Comparison of ENCODE assay signal across 9 mouse cellular contexts in genomic region chr8:13688461-13688860, GRCm38 (mm10). TPM values are rescaled to one million over a fixed set of nuclear protein-coding genes. Genes with fewer than 3 reads are reported as not detected.
DNase-seq lines count a peak whose midpoint lies in the region; ATAC-seq and TF ChIP-seq lines count a peak whose summit lies in the region.
"Had no signal": no experiment of that assay in that cellular context is flagged by ENCODE, and none has a peak within 500 bp of the region (broad histone marks: within the 10 kb centered on the region; RNA-seq: fewer than 3 reads in every experiment).

No protein-coding gene starts in this region.

- no peak for TF ChIP-seq POLR2A in heart, adult 2 months (IDR thresholded peaks at IDR 0.05; ENCODE audit: insufficient read depth, low read depth, low read length)

- H3K4me3 ChIP-seq in heart, adult 2 months = no peak overlapping the region
- H3K4me3 ChIP-seq in lung, embryonic 15.5 days = no peak overlapping the region
- H3K4me3 ChIP-seq: left cerebral cortex, adult 2 months had no signal

- DNase-seq in kidney, adult 11 months = peak; percentile 23
- no peak for DNase-seq in kidney, adult 9 months
- peak; percentile 74 for DNase-seq in adipocyte (ENCODE audit: low spot score)
- DNase-seq in heart, adult 2 months = peak; percentile 69 to 78
- no peak for DNase-seq in right cerebral cortex, adult 2 months (ENCODE audit: low spot score in 2 of 2)
- no peak for DNase-seq in thymus, postnatal 4 days

- peak; percentile 53; the same call in 1 of the 2 replicates for ATAC-seq in lung, embryonic 15.5 days (ENCODE audit: borderline replicate concordance, extremely low read depth, low FRiP score, low TSS enrichment)

- TF ChIP-seq EP300 in heart, adult 2 months (IDR thresholded peaks at IDR 0.05; ENCODE audit: insufficient read depth, low read depth, low read length) = 0 out of 2 replicates have a peak, but pooled peaks have one; percentile 29

- H3K36me3 ChIP-seq in heart, adult 2 months (ENCODE audit: control insufficient read depth, insufficient read depth, low read length) = no peaks in the 10 kb centered on the region
- H3K36me3 ChIP-seq in lung, embryonic 15.5 days = no peaks in the 10 kb centered on the region

- no peaks in the 10 kb centered on the region for H3K27me3 ChIP-seq in heart, adult 2 months (ENCODE audit: control insufficient read depth, insufficient read depth, low read length)
- no peaks in the 10 kb centered on the region for H3K27me3 ChIP-seq in lung, embryonic 15.5 days

- no peak overlapping the region for H3K27ac ChIP-seq in heart, adult 2 months
- H3K27ac ChIP-seq in lung, embryonic 15.5 days = peak overlapping the region; percentile 73
- H3K27ac ChIP-seq: left cerebral cortex, adult 2 months had no signal

- H3K4me1 ChIP-seq in heart, adult 2 months (ENCODE audit: control insufficient read depth, insufficient read depth, low read length) = peaks cover 2% of the 10 kb centered on the region
- H3K4me1 ChIP-seq in lung, embryonic 15.5 days = peaks cover 12% of the 10 kb centered on the region

- no peak for TF ChIP-seq CTCF in heart, adult 2 months (IDR thresholded peaks at IDR 0.05)

- H3K79me2 ChIP-seq in heart, adult 2 months (replicated peaks; ENCODE audit: control insufficient read depth, insufficient read depth, low read length) = no peaks in the 10 kb centered on the region

- H3K4me2 ChIP-seq in lung, embryonic 15.5 days = no peak overlapping the region; the same call in 1 of the 2 replicates

- H3K9ac ChIP-seq in heart, adult 2 months (ENCODE audit: low read depth, low read length) = no peak overlapping the region
- H3K9ac ChIP-seq in lung, embryonic 15.5 days = no peak overlapping the region

- intact Hi-C loops in heart, adult 2 months (cut with DNase I) = no loop called here

- WGBS in heart, adult 2 months = 41% methylated on average over 6 of the region's 6 CpGs
- WGBS in lung, embryonic 15.5 days = 23% methylated on average over 6 of the region's 6 CpGs

- H3K9me3 ChIP-seq in lung, embryonic 15.5 days = no peaks in the 10 kb centered on the region

RNA-seq across cellular contexts. Expression of gene Rasa3, which starts 11.1 kb away (rescaled TPM):
- 10 to 100 TPM; 14.6 to 16.9 TPM for total RNA-seq in heart, adult 2 months (2021)
- 16.5 and 16.8 TPM in 2 replicates for polyA plus RNA-seq in heart, adult 2 months (2012; rRNA removed)
- polyA plus RNA-seq in lung, embryonic 15.5 days (2015; fragmentation: Nextera tagmentation; extraction: Ambion mirVana) = 42.8 and 45.6 TPM in 2 replicates

RNA-seq across cellular contexts. Expression of gene Cfap97d2, which starts 17.2 kb away (rescaled TPM):
- total RNA-seq in heart, adult 2 months (2021) = under 1 TPM in 1 of 2 experiments, not detected in 1; 0.52 TPM
- 0.49 TPM in 1 of 2 replicates, not detected in the other for polyA plus RNA-seq in heart, adult 2 months (2012; rRNA removed)
- 0.17 and 0.24 TPM in 2 replicates for polyA plus RNA-seq in lung, embryonic 15.5 days (2015; fragmentation: Nextera tagmentation; extraction: Ambion mirVana)
- polyA plus RNA-seq: heart, embryonic 14.5 days had no signal

Comparison
In these comparisons a context has a peak if more than half of its experiments do, and no peak if none do; other contexts are left out.
1. DNase-seq: peak in kidney, adult 11 months (single experiment), adipocyte (single experiment) and heart, adult 2 months (2 of 2); none in kidney, adult 9 months (single experiment), right cerebral cortex, adult 2 months (0 of 2) and thymus, postnatal 4 days (single experiment).